ENCODE assay signal across 10 mouse cellular contexts in the genomic region with DNA sequence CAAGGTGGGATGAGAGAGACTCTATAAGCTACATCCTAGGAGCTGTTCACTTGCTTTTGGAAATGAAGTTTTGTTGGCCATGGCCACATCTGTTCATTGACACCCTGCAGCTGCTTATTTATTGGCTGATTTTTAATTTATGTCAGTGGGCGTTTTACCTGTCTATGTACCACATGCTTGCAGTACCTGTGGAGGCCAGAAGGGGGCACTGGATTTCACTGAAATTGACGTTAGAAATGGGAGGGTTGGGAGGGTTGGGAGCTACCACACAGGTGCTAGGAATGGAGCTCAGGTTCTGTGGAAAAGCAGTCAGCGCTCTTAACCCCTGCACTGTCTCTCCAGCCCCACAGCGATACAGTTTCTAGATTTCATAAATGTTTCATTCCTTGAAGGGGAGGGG.
DNase-seq lines count a peak whose midpoint lies in the region; ATAC-seq and TF ChIP-seq lines count a peak whose summit lies in the region.
"Had no signal": no experiment of that assay in that cellular context is flagged by ENCODE, and none has a peak within 500 bp of the region (broad histone marks: within the 10 kb centered on the region; RNA-seq: fewer than 3 reads in every experiment).

No protein-coding gene starts in this region.

- H3K4me3 ChIP-seq in hindbrain, postnatal 0 days (ENCODE audit: low read length) = no peak overlapping the region
- H3K4me3 ChIP-seq in hindbrain, embryonic 16.5 days (ENCODE audit: low read length) = no peak overlapping the region
- H3K4me3 ChIP-seq in kidney, postnatal 0 days (replicated peaks; ENCODE audit: low read depth, low read length) = no peak overlapping the region
- H3K4me3 ChIP-seq in heart, embryonic 10.5 days = no peak overlapping the region
- H3K4me3 ChIP-seq: intestine, embryonic 15.5 days had no signal

- 54% methylated on average over 4 of the region's 4 CpGs for WGBS in hindbrain, postnatal 0 days
- 50% methylated on average over 4 of the region's 4 CpGs for WGBS in hindbrain, embryonic 16.5 days
- WGBS in kidney, postnatal 0 days = 63% methylated on average over 4 of the region's 4 CpGs
- 49% methylated on average over 4 of the region's 4 CpGs for WGBS in heart, embryonic 10.5 days

- no peaks in the 10 kb centered on the region for H3K9me3 ChIP-seq in hindbrain, postnatal 0 days (ENCODE audit: low read length)
- H3K9me3 ChIP-seq in hindbrain, embryonic 16.5 days (ENCODE audit: control insufficient read depth, low read length) = no peaks in the 10 kb centered on the region
- H3K9me3 ChIP-seq in kidney, postnatal 0 days (replicated peaks; ENCODE audit: low read length) = no peaks in the 10 kb centered on the region
- H3K9me3 ChIP-seq in heart, embryonic 10.5 days = no peaks in the 10 kb centered on the region
- H3K9me3 ChIP-seq: intestine, embryonic 15.5 days had no signal

- peak; percentile 57 for TF ChIP-seq CTCF in hindbrain, postnatal 0 days (IDR thresholded peaks at IDR 0.05; ENCODE audit: low read depth)
- peak; percentile 64 for TF ChIP-seq CTCF in kidney, postnatal 0 days (IDR thresholded peaks at IDR 0.05; ENCODE audit: low read depth)

- H3K9ac ChIP-seq in hindbrain, postnatal 0 days (replicated peaks; ENCODE audit: low read length) = no peak overlapping the region
- no peak overlapping the region for H3K9ac ChIP-seq in hindbrain, embryonic 16.5 days (ENCODE audit: low read depth, low read length)
- H3K9ac ChIP-seq in kidney, postnatal 0 days (ENCODE audit: low read depth, low read length) = no peak overlapping the region
- H3K9ac ChIP-seq: intestine, embryonic 15.5 days had no signal

- H3K4me1 ChIP-seq in hindbrain, postnatal 0 days (ENCODE audit: insufficient read depth, low read length) = no peaks in the 10 kb centered on the region
- H3K4me1 ChIP-seq in hindbrain, embryonic 16.5 days (ENCODE audit: control insufficient read depth, insufficient read depth, low read depth, low read length) = no peaks in the 10 kb centered on the region; the same call in 1 of the 2 replicates
- no peaks in the 10 kb centered on the region for H3K4me1 ChIP-seq in kidney, postnatal 0 days (replicated peaks; ENCODE audit: insufficient read depth, low read length)
- H3K4me1 ChIP-seq in heart, embryonic 10.5 days = 0 out of 2 replicates have a peak, but pooled peaks cover 12% of the 10 kb centered on the region
- H3K4me1 ChIP-seq: intestine, embryonic 15.5 days had no signal

- DNase-seq in hindbrain, postnatal 0 days (ENCODE audit: low spot score) = no peak
- peak; percentile 35 for DNase-seq in thymus, postnatal 4 days
- no peak for DNase-seq in thymus, adult 18-20 months
- no peak for DNase-seq in kidney, postnatal 0 days (ENCODE audit: low spot score)
- DNase-seq in urinary bladder, adult 2 months (ENCODE audit: low spot score) = no peak
- no peak for DNase-seq in layer of hippocampus, postnatal 14 days (ENCODE audit: low spot score in 2 of 2)
- DNase-seq in heart, embryonic 10.5 days (ENCODE audit: low spot score) = no peak

- no peak overlapping the region for H3K4me2 ChIP-seq in hindbrain, postnatal 0 days (ENCODE audit: low read depth, low read length)
- no peak overlapping the region for H3K4me2 ChIP-seq in hindbrain, embryonic 16.5 days (ENCODE audit: low read length)
- H3K4me2 ChIP-seq in kidney, postnatal 0 days (ENCODE audit: low read length) = no peak overlapping the region
- H3K4me2 ChIP-seq: intestine, embryonic 15.5 days had no signal

- no peaks in the 10 kb centered on the region for H3K36me3 ChIP-seq in hindbrain, postnatal 0 days (ENCODE audit: insufficient read depth, low read length)
- H3K36me3 ChIP-seq in hindbrain, embryonic 16.5 days (ENCODE audit: control insufficient read depth, insufficient read depth, low read length) = no peaks in the 10 kb centered on the region
- no peaks in the 10 kb centered on the region for H3K36me3 ChIP-seq in kidney, postnatal 0 days (ENCODE audit: insufficient read depth, low read length)
- H3K36me3 ChIP-seq in heart, embryonic 10.5 days = no peaks in the 10 kb centered on the region
- H3K36me3 ChIP-seq: intestine, embryonic 15.5 days had no signal

- no peak for ATAC-seq in hindbrain, postnatal 0 days
- no peak for ATAC-seq in hindbrain, embryonic 16.5 days
- no peak for ATAC-seq in kidney, postnatal 0 days (replicated peaks; ENCODE audit: low FRiP score, low read depth)
- ATAC-seq: intestine, embryonic 15.5 days had no signal

- no peak overlapping the region for H3K27ac ChIP-seq in hindbrain, postnatal 0 days
- H3K27ac ChIP-seq in hindbrain, embryonic 16.5 days (ENCODE audit: low read depth, low read length) = no peak overlapping the region
- no peak overlapping the region for H3K27ac ChIP-seq in kidney, postnatal 0 days
- no peak overlapping the region for H3K27ac ChIP-seq in heart, embryonic 10.5 days
- H3K27ac ChIP-seq: intestine, embryonic 15.5 days; macrophage had no signal

- no peaks in the 10 kb centered on the region for H3K27me3 ChIP-seq in hindbrain, postnatal 0 days (ENCODE audit: insufficient read depth, low read length)
- no peaks in the 10 kb centered on the region for H3K27me3 ChIP-seq in hindbrain, embryonic 16.5 days (replicated peaks; ENCODE audit: control insufficient read depth, insufficient read depth, low read length)
- no peaks in the 10 kb centered on the region for H3K27me3 ChIP-seq in kidney, postnatal 0 days (ENCODE audit: insufficient read depth, low read length)
- H3K27me3 ChIP-seq in heart, embryonic 10.5 days (ENCODE audit: insufficient read depth, poor library complexity, severe bottlenecking) = peaks cover 13% of the 10 kb centered on the region; the same call in 1 of the 2 replicates
- H3K27me3 ChIP-seq: intestine, embryonic 15.5 days had no signal
